Mouse (Mus musculus): ENCODE measurements around the gene Bcor.

GRCm38 (mm10) chrX:12129230-12129629 lies 30.9 kb downstream of the Bcor start:
- TF ChIP-seq CTCF (IDR thresholded peaks at IDR 0.05 in 2 of 3, conservative IDR thresholded peaks at IDR 0.05 in 1 of 3; ENCODE audit: control insufficient read depth in 1 of 3, insufficient read depth in 1 of 3, low read depth in 2 of 3, low read length in 3 of 3, poor library complexity in 1 of 3, severe bottlenecking in 1 of 3), result no peak
- peak; percentile 24 to 28; a peak in 2 of 4 replicates for TF ChIP-seq EP300 (IDR thresholded peaks at IDR 0.05; ENCODE audit: low read depth in 1 of 2, low read length in 2 of 2)
- no peak for TF ChIP-seq KAT2A (conservative IDR thresholded peaks at IDR 0.05; ENCODE audit: low read depth, low read length)
- TF ChIP-seq POLR2A (IDR thresholded peaks at IDR 0.05; ENCODE audit: control insufficient read depth in 1 of 2, insufficient read depth in 1 of 2, low read depth in 1 of 2, low read length in 2 of 2, poor library complexity in 1 of 2), result peak; percentile 10 to 55; a peak in 1 of 4 replicates
- TF ChIP-seq SIN3A (IDR thresholded peaks at IDR 0.05; ENCODE audit: low read length), result peak; percentile 77
